In the genomic region with DNA sequence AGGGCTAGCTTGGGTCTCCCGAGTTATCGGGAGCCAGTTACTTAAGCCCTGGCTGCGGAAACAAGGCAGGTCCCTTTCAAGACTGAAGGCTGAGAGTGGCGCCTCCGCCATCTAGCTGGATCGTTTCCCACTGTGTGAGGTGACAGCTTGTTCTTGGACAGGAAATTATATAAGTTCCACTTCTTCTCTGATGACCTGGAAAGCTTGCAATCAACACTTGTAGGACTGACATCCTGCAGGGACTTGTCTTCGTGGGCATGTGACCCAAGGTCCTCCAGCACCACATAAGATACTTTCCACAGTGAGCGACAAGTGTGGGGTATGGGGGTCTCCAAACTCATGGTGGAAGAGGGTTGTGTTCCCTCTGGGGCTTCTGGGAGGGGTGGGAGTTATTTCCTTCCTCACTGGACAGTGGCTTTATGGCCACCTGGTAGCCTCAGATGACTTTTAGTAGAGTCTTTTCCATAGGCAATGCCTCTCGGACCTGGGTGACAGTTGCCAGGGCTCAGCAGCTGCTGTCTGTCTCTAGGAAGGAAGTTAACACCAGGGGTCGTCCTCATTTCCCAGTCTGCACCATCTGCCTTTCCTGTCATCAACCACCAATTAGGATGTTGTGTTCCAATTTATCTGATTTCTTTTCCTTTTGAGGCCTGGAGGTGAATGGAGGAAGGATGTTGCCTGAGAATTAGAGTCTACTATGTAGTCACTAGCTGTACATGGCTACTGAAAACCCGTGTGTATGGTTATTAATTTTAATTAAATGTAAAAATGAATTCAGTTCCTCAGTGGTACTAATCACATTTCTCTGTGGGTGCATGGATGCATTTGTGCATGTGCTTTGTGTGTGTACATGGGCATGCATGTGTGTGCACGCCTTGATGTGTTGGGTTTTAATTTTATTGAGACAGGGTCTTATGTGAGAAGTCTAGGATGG, we compare ENCODE assay signal across 9 mouse cellular contexts. TPM values are rescaled to one million over a fixed set of nuclear protein-coding genes. Genes with fewer than 3 reads are reported as not detected.
DNase-seq lines count a peak whose midpoint lies in the region; ATAC-seq and TF ChIP-seq lines count a peak whose summit lies in the region.
"Had no signal": no experiment of that assay in that cellular context is flagged by ENCODE, and none has a peak within 500 bp of the region (broad histone marks: within the 10 kb centered on the region; RNA-seq: fewer than 3 reads in every experiment).

No protein-coding gene starts in this region.

- ATAC-seq in kidney, embryonic 14.5 days (ENCODE audit: low FRiP score, low TSS enrichment): no peak
- ATAC-seq in forebrain, postnatal 0 days: no peak

- no peaks in the 10 kb centered on the region for H3K27me3 ChIP-seq in kidney, embryonic 14.5 days (ENCODE audit: control insufficient read depth, insufficient read depth, low read length)
- no peaks in the 10 kb centered on the region for H3K27me3 ChIP-seq in forebrain, postnatal 0 days (ENCODE audit: insufficient read depth, low read length)

- H3K9ac ChIP-seq in kidney, embryonic 14.5 days (ENCODE audit: low read depth, low read length): no peak overlapping the region
- no peak overlapping the region for H3K9ac ChIP-seq in forebrain, postnatal 0 days

- no peaks in the 10 kb centered on the region for H3K36me3 ChIP-seq in kidney, embryonic 14.5 days (ENCODE audit: control insufficient read depth, insufficient read depth, low read length)
- no peaks in the 10 kb centered on the region for H3K36me3 ChIP-seq in forebrain, postnatal 0 days (ENCODE audit: insufficient read depth)

- no peak for TF ChIP-seq CTCF in forebrain, postnatal 0 days (IDR thresholded peaks at IDR 0.05; ENCODE audit: low read depth)

- peaks cover 6% of the 10 kb centered on the region; the same call in 1 of the 2 replicates for H3K4me1 ChIP-seq in kidney, embryonic 14.5 days (ENCODE audit: control insufficient read depth, insufficient read depth, low read length)
- H3K4me1 ChIP-seq in forebrain, postnatal 0 days (ENCODE audit: insufficient read depth): no peaks in the 10 kb centered on the region

- no peak overlapping the region for H3K4me2 ChIP-seq in kidney, embryonic 14.5 days (replicated peaks; ENCODE audit: low read depth, low read length)
- H3K4me2 ChIP-seq in forebrain, postnatal 0 days (ENCODE audit: low read depth): no peak overlapping the region
- H3K4me2 ChIP-seq: midbrain, embryonic 11.5 days had no signal

- 78% methylated on average over 12 of the region's 12 CpGs for WGBS in kidney, embryonic 14.5 days
- WGBS in forebrain, postnatal 0 days: 84% methylated on average over 12 of the region's 12 CpGs

- DNase-seq in kidney, adult 9 months: peak; percentile 44
- DNase-seq in cerebellum, adult 11 months: peak; percentile 79
- DNase-seq in cerebellum, postnatal 10 days: peak; percentile 83 to 84
- peak; percentile 56 to 57 for DNase-seq in heart, postnatal 36 days
- no peak for DNase-seq in forebrain, postnatal 0 days
- no peak for DNase-seq in left cerebral cortex, postnatal 36 days (ENCODE audit: low spot score in 2 of 2)
- DNase-seq: thymus, postnatal 4 days had no signal

- no peaks in the 10 kb centered on the region for H3K9me3 ChIP-seq in kidney, embryonic 14.5 days (ENCODE audit: control insufficient read depth, low read length)
- no peaks in the 10 kb centered on the region for H3K9me3 ChIP-seq in forebrain, postnatal 0 days (ENCODE audit: low read length)

- intact Hi-C loops in heart, postnatal 36 days (cut with DNase I): no loop called here
- intact Hi-C loops in left cerebral cortex, postnatal 36 days (cut with DNase I): no loop called here

- H3K27ac ChIP-seq in kidney, embryonic 14.5 days (ENCODE audit: low read depth, low read length): no peak overlapping the region
- H3K27ac ChIP-seq in forebrain, postnatal 0 days (ENCODE audit: low read depth, low read length): no peak overlapping the region

- H3K4me3 ChIP-seq in kidney, embryonic 14.5 days (ENCODE audit: low read length): no peak overlapping the region
- no peak overlapping the region for H3K4me3 ChIP-seq in forebrain, postnatal 0 days (ENCODE audit: low read depth, low read length)

RNA-seq across cellular contexts. Expression of a gene that starts 11.5 kb away (rescaled TPM):
- 7.9 and 15.1 TPM in 2 replicates for polyA plus RNA-seq in kidney, embryonic 14.5 days (2014; fragmentation: Nextera tagmentation; extraction: Ambion mirVana)
- 10 to 100 TPM; 13.2 to 15.2 TPM for total RNA-seq in heart, postnatal 36 days (2021)
- 4.1 and 6.2 TPM in 2 replicates for total RNA-seq in forebrain, postnatal 0 days (2014; rRNA removed)
- polyA plus RNA-seq in forebrain, postnatal 0 days (2015; fragmentation: Nextera tagmentation; extraction: Ambion mirVana): 0.53 and 1.1 TPM in 2 replicates
- total RNA-seq in left cerebral cortex, postnatal 36 days (2021): 10 to 100 TPM; 16.6 to 18.3 TPM

Comparison
In these comparisons a context has a peak if more than half of its experiments do, and no peak if none do; other contexts are left out.
1. DNase-seq: peak in kidney, adult 9 months (single experiment), cerebellum, adult 11 months (single experiment), cerebellum, postnatal 10 days (2 of 2) and heart, postnatal 36 days (2 of 2); none in forebrain, postnatal 0 days (single experiment) and left cerebral cortex, postnatal 36 days (0 of 2).